Mouse (Mus musculus) hindbrain, embryonic 12.5 days (tissue): ENCODE data around the gene Lin28a. TPM values are rescaled to one million over a fixed set of nuclear protein-coding genes. Genes with fewer than 3 reads are reported as not detected.

Source experiments
- ATAC-seq: fragments of 200-750 bp; cut with Nextera tagmentation; 2 replicates; pipeline ENCODE4 v1.8.0; 2017; ENCODE audit warnings: moderate TSS enrichment; ENCODE audit not compliant: low FRiP score
- H3K27ac ChIP-seq: fragments of 300-500 bp; sonication (generic); 2 replicates; pipeline ENCODE4 v1.5.1; 2016; ENCODE audit warnings: mild to moderate bottlenecking
- H3K27me3 ChIP-seq: fragments of 300-500 bp; sonication (generic); 2 replicates; pipeline ENCODE4 v1.6.1; 2016; ENCODE audit warnings: mild to moderate bottlenecking
- H3K36me3 ChIP-seq: fragments of 300-500 bp; sonication (generic); 2 replicates; pipeline ENCODE4 v1.6.1; 2016; ENCODE audit warnings: mild to moderate bottlenecking
- H3K4me1 ChIP-seq: fragments of 300-500 bp; sonication (generic); 2 replicates; pipeline ENCODE4 v1.6.1; 2016
- H3K4me2 ChIP-seq: fragments of 300-500 bp; sonication (generic); replicated peaks from 2 replicates; pipeline ENCODE4 v1.6.1; 2016; ENCODE audit warnings: mild to moderate bottlenecking
- H3K4me3 ChIP-seq: fragments of 300-500 bp; sonication (generic); 2 replicates; pipeline ENCODE4 v1.5.1; 2016; ENCODE audit warnings: mild to moderate bottlenecking
- H3K9ac ChIP-seq: fragments of 300-500 bp; sonication (generic); 2 replicates; pipeline ENCODE4 v1.6.1; 2016; ENCODE audit warnings: mild to moderate bottlenecking, moderate library complexity
- H3K9me3 ChIP-seq: fragments of 300-500 bp; sonication (generic); replicated peaks from 2 replicates; pipeline ENCODE4 v1.6.1; 2016; ENCODE audit warnings: mild to moderate bottlenecking
- WGBS: fragments of 180-500 bp; shearing (Covaris S2); methylation state at CpG from one replicate; pipeline ENCODE4 v1.1.7; 2016; 5-methylcytosine and 5-hydroxymethylcytosine counted together
- polyA plus RNA-seq: library from polyadenylated mRNA; unstranded; fragments of >200 nt; fragmentation: Nextera tagmentation; extraction: Ambion mirVana; gene quantifications from 2 replicates; pipeline ENCODE4 v1.2.1, GENCODE M21; 2016

The Lin28a gene
- polyA plus RNA-seq, 1 experiment from 2014 or later: 1.4 TPM

- H3K4me1 ChIP-seq: no peaks in the 10 kb centered on the region
- no peak overlapping the region for H3K4me3 ChIP-seq
- no peaks in the 10 kb centered on the region; the same call in 1 of the 2 replicates for H3K27me3 ChIP-seq
- H3K9ac ChIP-seq: no peak overlapping the region
- H3K27ac ChIP-seq: no peak overlapping the region
- no peaks in the 10 kb centered on the region for H3K36me3 ChIP-seq
- no peaks in the 10 kb centered on the region for H3K9me3 ChIP-seq
- WGBS: 35% methylated on average over 8 of the region's 8 CpGs
- no peak for ATAC-seq
- H3K4me2 ChIP-seq: no peak overlapping the region
Measured at GRCm38 (mm10) chr4:134052560-134052959, 33.9 kb upstream of the Lin28a start.

GRCm38 (mm10) chr4:134051912-134052311 lies 33.3 kb upstream of the Lin28a start:
- Histone ChIP-seq H3K27me3 (no peaks in the 10 kb centered on the region), H3K9me3 (no peaks in the 10 kb centered on the region), H3K4me3 (no peak overlapping the region), H3K4me1 (no peaks in the 10 kb centered on the region), H3K9ac (no peak overlapping the region), H3K36me3 (no peaks in the 10 kb centered on the region), H3K4me2 (no peak overlapping the region), H3K27ac (no peak overlapping the region)
- no peak for ATAC-seq
- WGBS: 85% methylated on average over 5 of the region's 5 CpGs

GRCm38 (mm10) chr4:134047648-134048047 lies 29.0 kb upstream of the Lin28a start:
- ATAC-seq: no peak
- H3K36me3 ChIP-seq: no peaks in the 10 kb centered on the region
- WGBS: 77% methylated on average over 5 of the region's 5 CpGs

GRCm38 (mm10) chr4:134043041-134043440 lies 24.4 kb upstream of the Lin28a start:
- Histone ChIP-seq H3K9ac (no peak overlapping the region; the same call in 1 of the 2 replicates), H3K4me2 (no peak overlapping the region), H3K4me1 (peaks cover 7% of the 10 kb centered on the region), H3K27ac (no peak overlapping the region), H3K9me3 (no peaks in the 10 kb centered on the region), H3K36me3 (no peaks in the 10 kb centered on the region), H3K27me3 (no peaks in the 10 kb centered on the region), H3K4me3 (no peak overlapping the region)
- ATAC-seq: no peak
- 60% methylated on average over 2 of the region's 2 CpGs for WGBS

More at GRCm38 (mm10) chr4:134047648-134048047, 29.0 kb upstream of the Lin28a start:
- Histone ChIP-seq H3K4me1 (no peaks in the 10 kb centered on the region), H3K9ac (no peak overlapping the region), H3K27me3 (no peaks in the 10 kb centered on the region), H3K9me3 (no peaks in the 10 kb centered on the region), H3K27ac (no peak overlapping the region), H3K4me3 (no peak overlapping the region), H3K4me2 (no peak overlapping the region)

- H3K27ac ChIP-seq: peak overlapping the region; percentile 57; the same call in 1 of the 2 replicates
- no peaks in the 10 kb centered on the region for H3K36me3 ChIP-seq
- 60% methylated on average over 9 of the region's 9 CpGs for WGBS
Measured at GRCm38 (mm10) chr4:134041317-134042123, 22.9 kb upstream of the Lin28a start.

GRCm38 (mm10) chr4:134035953-134036352 lies 17.3 kb upstream of the Lin28a start:
- H3K4me2 ChIP-seq: peak overlapping the region; percentile 21; the same call in 1 of the 2 replicates

More at GRCm38 (mm10) chr4:134041317-134042123, 22.9 kb upstream of the Lin28a start:
- H3K27me3 ChIP-seq: no peaks in the 10 kb centered on the region
- H3K4me2 ChIP-seq: no peak overlapping the region
- no peak overlapping the region for H3K9ac ChIP-seq
- H3K4me3 ChIP-seq: no peak overlapping the region
- no peaks in the 10 kb centered on the region for H3K9me3 ChIP-seq
- peaks cover 7% of the 10 kb centered on the region for H3K4me1 ChIP-seq
- ATAC-seq: peak; percentile 54

GRCm38 (mm10) chr4:134025802-134026201 lies 7.2 kb upstream of the Lin28a start:
- no peak for ATAC-seq
- 24% methylated on average over 9 of the region's 9 CpGs for WGBS

More at GRCm38 (mm10) chr4:134035953-134036352, 17.3 kb upstream of the Lin28a start:
- Histone ChIP-seq H3K27ac (no peak overlapping the region), H3K27me3 (no peaks in the 10 kb centered on the region), H3K4me1 (no peaks in the 10 kb centered on the region), H3K36me3 (no peaks in the 10 kb centered on the region), H3K4me3 (no peak overlapping the region), H3K9ac (no peak overlapping the region), H3K9me3 (no peaks in the 10 kb centered on the region)
- ATAC-seq: peak; percentile 50; the same call in 1 of the 2 replicates
- WGBS: 4% methylated on average over 16 of the region's 16 CpGs

GRCm38 (mm10) chr4:134020621-134021020 lies 2.0 kb upstream of the Lin28a start:
- Histone ChIP-seq H3K4me1 (peaks cover 44% of the 10 kb centered on the region), H3K27me3 (peaks cover 4% of the 10 kb centered on the region; the same call in 1 of the 2 replicates), H3K36me3 (no peaks in the 10 kb centered on the region), H3K9ac (no peak overlapping the region), H3K4me2 (peak overlapping the region; percentile 62), H3K4me3 (no peak overlapping the region), H3K27ac (no peak overlapping the region), H3K9me3 (no peaks in the 10 kb centered on the region)
- 4% methylated on average over 11 of the region's 11 CpGs for WGBS
- no peak for ATAC-seq

More at GRCm38 (mm10) chr4:134025802-134026201, 7.2 kb upstream of the Lin28a start:
- Histone ChIP-seq H3K4me2 (no peak overlapping the region), H3K9me3 (no peaks in the 10 kb centered on the region), H3K4me1 (no peaks in the 10 kb centered on the region), H3K27ac (no peak overlapping the region), H3K9ac (no peak overlapping the region), H3K27me3 (no peaks in the 10 kb centered on the region), H3K4me3 (no peak overlapping the region), H3K36me3 (no peaks in the 10 kb centered on the region)

- peak overlapping the region; percentile 38 for H3K4me3 ChIP-seq
- ATAC-seq: peak; percentile 47
- WGBS: 2% methylated on average over 16 of the region's 16 CpGs
- H3K36me3 ChIP-seq: no peaks in the 10 kb centered on the region
- H3K9ac ChIP-seq: peak overlapping the region; percentile 47; the same call in 1 of the 2 replicates
- peak overlapping the region; percentile 80 for H3K27ac ChIP-seq
- peak overlapping the region; percentile 62 for H3K4me2 ChIP-seq
- peaks cover 4% of the 10 kb centered on the region; the same call in 1 of the 2 replicates for H3K27me3 ChIP-seq
- no peaks in the 10 kb centered on the region for H3K9me3 ChIP-seq
- H3K4me1 ChIP-seq: peaks cover 46% of the 10 kb centered on the region
Measured at GRCm38 (mm10) chr4:134019641-134020351, 1.2 kb upstream of the Lin28a start.

- peaks cover 4% of the 10 kb centered on the region; the same call in 1 of the 2 replicates for H3K27me3 ChIP-seq
- no peaks in the 10 kb centered on the region for H3K9me3 ChIP-seq
- H3K36me3 ChIP-seq: no peaks in the 10 kb centered on the region
- H3K4me2 ChIP-seq: peak overlapping the region; percentile 62
- peak overlapping the region; percentile 80 for H3K27ac ChIP-seq
- H3K4me3 ChIP-seq: peak overlapping the region; percentile 38
- ATAC-seq: peak; percentile 57
- H3K9ac ChIP-seq: no peak overlapping the region
- H3K4me1 ChIP-seq: peaks cover 46% of the 10 kb centered on the region
- WGBS: 0% methylated on average over 10 of the region's 10 CpGs
Measured at GRCm38 (mm10) chr4:134019210-134019609, 569 bp upstream of the Lin28a start.

GRCm38 (mm10) chr4:134018038-134018778 lies 433 bp downstream of the Lin28a start:
- Histone ChIP-seq H3K4me3 (peak overlapping the region; percentile 38), H3K27ac (peak overlapping the region; percentile 58), H3K4me2 (peak overlapping the region; percentile 62), H3K9ac (peak overlapping the region; percentile 48), H3K27me3 (peaks cover 4% of the 10 kb centered on the region; the same call in 1 of the 2 replicates), H3K36me3 (no peaks in the 10 kb centered on the region), H3K4me1 (peaks cover 46% of the 10 kb centered on the region), H3K9me3 (no peaks in the 10 kb centered on the region)
- WGBS: under 1% methylated on average over 46 of the region's 46 CpGs
- ATAC-seq: no peak
